ENCODE assay signal across 26 mouse cellular contexts in genomic region chr11:54119740-54120360, GRCm38 (mm10). TPM values are rescaled to one million over a fixed set of nuclear protein-coding genes. Genes with fewer than 3 reads are reported as not detected.
A peak's percentile ranks its signal among the peaks of the same experiment; 100 is the strongest.
DNase-seq lines count a peak whose midpoint lies in the region; ATAC-seq lines count a peak whose summit lies in the region.
"Had no signal": no experiment of that assay in that cellular context is flagged by ENCODE, and none has a peak within 500 bp of the region (broad histone marks: within the 10 kb centered on the region; RNA-seq: fewer than 3 reads in every experiment).

No protein-coding gene starts in this region.

- H3K4me1 ChIP-seq in forebrain, embryonic 11.5 days (replicated peaks; ENCODE audit: control insufficient read depth, insufficient read depth, low read length): no peaks in the 10 kb centered on the region
- H3K4me1 ChIP-seq in forebrain, embryonic 13.5 days: peaks cover 14% of the 10 kb centered on the region
- H3K4me1 ChIP-seq in heart, embryonic 10.5 days: peaks cover 13% of the 10 kb centered on the region
- H3K4me1 ChIP-seq: intestine, embryonic 15.5 days had no signal

- H3K36me3 ChIP-seq in forebrain, embryonic 11.5 days (ENCODE audit: control insufficient read depth, insufficient read depth, low read length): no peaks in the 10 kb centered on the region
- 0 out of 2 replicates have a peak, but pooled peaks cover 11% of the 10 kb centered on the region for H3K36me3 ChIP-seq in forebrain, embryonic 13.5 days (ENCODE audit: poor library complexity, severe bottlenecking)
- H3K36me3 ChIP-seq in heart, embryonic 10.5 days: peaks cover 57% of the 10 kb centered on the region
- H3K36me3 ChIP-seq: forebrain, embryonic 15.5 days; G1E; hindbrain, embryonic 15.5 days had no signal

- no peak overlapping the region for H3K4me3 ChIP-seq in forebrain, embryonic 11.5 days (ENCODE audit: low read depth, low read length)
- H3K4me3 ChIP-seq in forebrain, embryonic 13.5 days: no peak overlapping the region
- H3K4me3 ChIP-seq in heart, embryonic 10.5 days: no peak overlapping the region
- H3K4me3 ChIP-seq: forebrain, embryonic 10.5 days; forebrain, embryonic 15.5 days; heart, adult 2 months; heart, embryonic 12.5 days; heart, embryonic 15.5 days; hindbrain, embryonic 12.5 days; hindbrain, embryonic 15.5 days; intestine, embryonic 15.5 days had no signal

- H3K27ac ChIP-seq in forebrain, embryonic 11.5 days (ENCODE audit: low read depth, low read length): no peak overlapping the region
- H3K27ac ChIP-seq in forebrain, embryonic 13.5 days: no peak overlapping the region
- H3K27ac ChIP-seq in heart, embryonic 10.5 days: no peak overlapping the region
- H3K27ac ChIP-seq: forebrain, embryonic 10.5 days; forebrain, embryonic 15.5 days; heart, adult 2 months; heart, embryonic 15.5 days; hindbrain, embryonic 12.5 days; hindbrain, embryonic 15.5 days; intestine, embryonic 15.5 days had no signal

- no peak overlapping the region for H3K9ac ChIP-seq in forebrain, embryonic 11.5 days (ENCODE audit: low read length)
- H3K9ac ChIP-seq in forebrain, embryonic 13.5 days: no peak overlapping the region
- H3K9ac ChIP-seq: forebrain, embryonic 15.5 days; heart, embryonic 12.5 days; heart, embryonic 15.5 days; hindbrain, embryonic 12.5 days; hindbrain, embryonic 15.5 days; intestine, embryonic 15.5 days had no signal

- DNase-seq in forebrain, embryonic 11.5 days (ENCODE audit: low spot score): peak; percentile 31
- peak; percentile 65 for DNase-seq in heart, embryonic 10.5 days (ENCODE audit: low spot score)
- no peak for DNase-seq in heart, postnatal 14 days
- DNase-seq in 416B (ENCODE audit: low read depth): peak; percentile 7
- no peak for DNase-seq in cerebellum, adult 8-10 months
- no peak for DNase-seq in adrenal gland, postnatal 10 days
- DNase-seq: adrenal gland, postnatal 14 days; B cell, adult 2 months; cerebellum, adult 11 months; gastrocnemius, postnatal 25 days; heart, postnatal 10 days; heart, postnatal 4 days; kidney, adult 11 months had no signal

- H3K4me2 ChIP-seq in forebrain, embryonic 11.5 days (ENCODE audit: low read depth, low read length, severe bottlenecking): no peak overlapping the region
- no peak overlapping the region for H3K4me2 ChIP-seq in forebrain, embryonic 13.5 days
- H3K4me2 ChIP-seq: forebrain, embryonic 15.5 days; heart, embryonic 12.5 days; heart, embryonic 15.5 days; hindbrain, embryonic 12.5 days; hindbrain, embryonic 15.5 days; intestine, embryonic 15.5 days had no signal

- intact Hi-C loops in heart, postnatal 14 days (cut with DNase I): no loop called here

- no peak for ATAC-seq in forebrain, embryonic 11.5 days (replicated peaks; ENCODE audit: low FRiP score)
- ATAC-seq in forebrain, embryonic 13.5 days: no peak
- ATAC-seq in megakaryocyte progenitor cell, adult 5-6 weeks (replicated peaks; ENCODE audit: poor library complexity): peak; percentile 35; the same call in 1 of the 2 replicates
- ATAC-seq: forebrain, embryonic 15.5 days; intestine, embryonic 15.5 days; Patski had no signal

- H3K9me3 ChIP-seq in forebrain, embryonic 11.5 days (ENCODE audit: control insufficient read depth, low read length): no peaks in the 10 kb centered on the region
- no peaks in the 10 kb centered on the region for H3K9me3 ChIP-seq in forebrain, embryonic 13.5 days (replicated peaks)
- H3K9me3 ChIP-seq in heart, embryonic 10.5 days: no peaks in the 10 kb centered on the region
- H3K9me3 ChIP-seq: forebrain, embryonic 10.5 days; forebrain, embryonic 15.5 days; G1E; heart, embryonic 12.5 days; heart, embryonic 15.5 days; hindbrain, embryonic 12.5 days; hindbrain, embryonic 15.5 days; intestine, embryonic 15.5 days had no signal

- WGBS in forebrain, embryonic 11.5 days: 93% methylated on average over 13 of the region's 13 CpGs
- WGBS in forebrain, embryonic 13.5 days: 91% methylated on average over 13 of the region's 13 CpGs
- 84% methylated on average over 13 of the region's 13 CpGs for WGBS in heart, embryonic 10.5 days

- H3K27me3 ChIP-seq in forebrain, embryonic 11.5 days (ENCODE audit: control insufficient read depth, insufficient read depth, low read length): no peaks in the 10 kb centered on the region
- no peaks in the 10 kb centered on the region for H3K27me3 ChIP-seq in forebrain, embryonic 13.5 days
- H3K27me3 ChIP-seq in heart, embryonic 10.5 days (ENCODE audit: insufficient read depth, poor library complexity, severe bottlenecking): no peaks in the 10 kb centered on the region
- H3K27me3 ChIP-seq: CH12.LX; forebrain, embryonic 15.5 days; heart, embryonic 12.5 days; heart, embryonic 15.5 days; hindbrain, embryonic 12.5 days; hindbrain, embryonic 15.5 days; intestine, embryonic 15.5 days; Patski had no signal

RNA-seq across cellular contexts. Expression of gene P4ha2, which starts 20.0 kb away (rescaled TPM):
- polyA plus RNA-seq in forebrain, embryonic 11.5 days (2014; fragmentation: Nextera tagmentation; extraction: Ambion mirVana): 16.0 and 16.4 TPM in 2 replicates
- 5.5 and 5.6 TPM in 2 replicates for polyA plus RNA-seq in forebrain, embryonic 13.5 days (2015; fragmentation: Nextera tagmentation; extraction: Ambion mirVana)
- 57.7 and 69.0 TPM in 2 replicates for polyA plus RNA-seq in heart, embryonic 10.5 days (2016; fragmentation: Nextera tagmentation; extraction: Ambion mirVana)
- total RNA-seq in heart, postnatal 14 days (2021): 10 to 100 TPM; 43.3 to 46.4 TPM
- total RNA-seq in megakaryocyte progenitor cell, adult 5-6 weeks (2015): 0.05 and 0.15 TPM in 2 replicates
- 0.21 and 0.44 TPM in 2 replicates for total RNA-seq in megakaryocyte progenitor cell, adult 5-6 weeks (2017)
- total RNA-seq in adrenal gland, postnatal 10 days (2021): 10 to 100 TPM; 18.6 to 20.1 TPM
- polyA plus RNA-seq: G1E had no signal

RNA-seq across cellular contexts. Expression of gene Pdlim4, which starts 51.0 kb away (rescaled TPM):
- 45.3 and 48.6 TPM in 2 replicates for polyA plus RNA-seq in forebrain, embryonic 11.5 days (2014; fragmentation: Nextera tagmentation; extraction: Ambion mirVana)
- polyA plus RNA-seq in forebrain, embryonic 13.5 days (2015; fragmentation: Nextera tagmentation; extraction: Ambion mirVana): 36.2 and 38.3 TPM in 2 replicates
- 12.9 and 27.8 TPM in 2 replicates for polyA plus RNA-seq in heart, embryonic 10.5 days (2016; fragmentation: Nextera tagmentation; extraction: Ambion mirVana)
- 10 to 100 TPM; 29.9 to 33.2 TPM for total RNA-seq in heart, postnatal 14 days (2021)
- total RNA-seq in megakaryocyte progenitor cell, adult 5-6 weeks (2015): not detected in 2 replicates
- 0.17 TPM in 1 of 2 replicates, not detected in the other for total RNA-seq in megakaryocyte progenitor cell, adult 5-6 weeks (2017)
- total RNA-seq in adrenal gland, postnatal 10 days (2021): 10 to 100 TPM; 14.3 to 23.9 TPM
- total RNA-seq: CH12.LX had no signal
- polyA plus RNA-seq: G1E had no signal

Comparison
In these comparisons a context has a peak if more than half of its experiments do, and no peak if none do; other contexts are left out.
1. DNase-seq: peak in forebrain, embryonic 11.5 days (single experiment), heart, embryonic 10.5 days (single experiment) and 416B (single experiment); none in heart, postnatal 14 days (0 of 2), cerebellum, adult 8-10 months (single experiment) and adrenal gland, postnatal 10 days (single experiment).
2. RNA of gene P4ha2, which starts 20.0 kb away (total RNA-seq): 43.3 to 46.4 TPM in heart, postnatal 14 days and 18.6 to 20.1 TPM in adrenal gland, postnatal 10 days; 0.05 to 0.44 TPM in megakaryocyte progenitor cell, adult 5-6 weeks; every median in the first group is over 10 times any median in the second.
3. RNA of gene Pdlim4, which starts 51.0 kb away (total RNA-seq): 29.9 to 33.2 TPM in heart, postnatal 14 days and 14.3 to 23.9 TPM in adrenal gland, postnatal 10 days; 0.17 TPM in megakaryocyte progenitor cell, adult 5-6 weeks; every median in the first group is over 10 times any median in the second.